Mouse (Mus musculus) thymus, adult 2 months (tissue): Measurements from ENCODE around the gene Lhfp.

Source experiments
- CTCF ChIP-seq: fragments of 200-500 bp; IDR thresholded peaks from 2 replicates; pipeline ENCODE4 v1.5.1; 2012; ENCODE audit warnings: mild to moderate bottlenecking, control low read depth, low read length, moderate library complexity, borderline replicate concordance; ENCODE audit not compliant: control insufficient read depth, poor library complexity, insufficient read depth; ENCODE audit errors: extremely low read depth
- POLR2A ChIP-seq: fragments of 200-500 bp; IDR thresholded peaks from 2 replicates; pipeline ENCODE4 v1.6.1; 2012; ENCODE audit warnings: mild to moderate bottlenecking, low read length, control low read depth, moderate library complexity; ENCODE audit not compliant: control insufficient read depth, poor library complexity, insufficient read depth; ENCODE audit errors: extremely low read depth

GRCm38 (mm10) chr3:53217697-53218096, 176.4 kb downstream of the Lhfp start:
- TF ChIP-seq CTCF (no peak), POLR2A (no peak)
